Mouse (Mus musculus): ENCODE data around the gene Hoxb1. TPM values are rescaled to one million over a fixed set of nuclear protein-coding genes. Genes with fewer than 3 reads are reported as not detected.
A peak's percentile ranks its signal among the peaks of the same experiment; 100 is the strongest.

The Hoxb1 gene
- total and polyA plus RNA-seq, 2 experiments from 2014 or later = not detected

- no peak overlapping the region for H3K9ac ChIP-seq (replicated peaks; ENCODE audit: low read depth, low read length)
- H3K4me2 ChIP-seq (ENCODE audit: low read depth, low read length) = no peak overlapping the region
- no peaks in the 10 kb centered on the region for H3K9me3 ChIP-seq (replicated peaks; ENCODE audit: control insufficient read depth, low read length)
- H3K4me1 ChIP-seq (ENCODE audit: control insufficient read depth, insufficient read depth) = no peaks in the 10 kb centered on the region
- peaks cover 98% of the 10 kb centered on the region for H3K27me3 ChIP-seq (ENCODE audit: control insufficient read depth, insufficient read depth, low read length)
- ATAC-seq (ENCODE audit: insufficient read depth, low read depth) (no peak), DNase-seq (ENCODE audit: low spot score) (no peak)
- no peak overlapping the region for H3K27ac ChIP-seq (ENCODE audit: low read depth)
- no peaks in the 10 kb centered on the region for H3K36me3 ChIP-seq (replicated peaks; ENCODE audit: control insufficient read depth, insufficient read depth, low read length)
- TF ChIP-seq CTCF (IDR thresholded peaks at IDR 0.05; ENCODE audit: low read depth) (no peak), EP300 (IDR thresholded peaks at IDR 0.05; ENCODE audit: low read depth) (no peak)
- H3K4me3 ChIP-seq (ENCODE audit: low read depth, low read length) = no peak overlapping the region
- 71% methylated on average over 3 of the region's 3 CpGs for WGBS
Measured at GRCm38 (mm10) chr11:96348988-96349387, 16.6 kb upstream of the Hoxb1 start.

- TF ChIP-seq CTCF (IDR thresholded peaks at IDR 0.05; ENCODE audit: low read depth) (no peak), EP300 (IDR thresholded peaks at IDR 0.05; ENCODE audit: low read depth) (no peak)
- Histone ChIP-seq H3K27me3 (ENCODE audit: control insufficient read depth, insufficient read depth, low read length) (peaks cover 98% of the 10 kb centered on the region), H3K4me3 (ENCODE audit: low read depth, low read length) (no peak overlapping the region), H3K9ac (replicated peaks; ENCODE audit: low read depth, low read length) (no peak overlapping the region), H3K4me1 (ENCODE audit: control insufficient read depth, insufficient read depth) (no peaks in the 10 kb centered on the region), H3K4me2 (ENCODE audit: low read depth, low read length) (no peak overlapping the region), H3K36me3 (replicated peaks; ENCODE audit: control insufficient read depth, insufficient read depth, low read length) (no peaks in the 10 kb centered on the region), H3K27ac (ENCODE audit: low read depth) (no peak overlapping the region), H3K9me3 (replicated peaks; ENCODE audit: control insufficient read depth, low read length) (no peaks in the 10 kb centered on the region)
- DNase-seq (ENCODE audit: low spot score) = no peak
- no peak for ATAC-seq (ENCODE audit: insufficient read depth, low read depth)
- 33% methylated on average over 14 of the region's 14 CpGs for WGBS
Measured at GRCm38 (mm10) chr11:96349491-96350340, 15.8 kb upstream of the Hoxb1 start.

GRCm38 (mm10) chr11:96350341-96350624, 15.3 kb upstream of the Hoxb1 start, which contains the start of gene Hoxb2:
TSS of gene Hoxb2 (plus strand) at chr11:96350525.
- Histone ChIP-seq H3K4me3 (ENCODE audit: low read depth, low read length) (no peak within 1 kb of the TSS), H3K36me3 (replicated peaks; ENCODE audit: control insufficient read depth, insufficient read depth, low read length) (no peaks in the 10 kb centered on the region), H3K4me2 (ENCODE audit: low read depth, low read length) (peak within 1 kb of the TSS; percentile 49; the same call in 1 of the 2 replicates), H3K27me3 (ENCODE audit: control insufficient read depth, insufficient read depth, low read length) (peaks cover 98% of the 10 kb centered on the region), H3K9me3 (replicated peaks; ENCODE audit: control insufficient read depth, low read length) (no peaks in the 10 kb centered on the region), H3K9ac (replicated peaks; ENCODE audit: low read depth, low read length) (no peak within 1 kb of the TSS), H3K4me1 (ENCODE audit: control insufficient read depth, insufficient read depth) (no peaks in the 10 kb centered on the region), H3K27ac (ENCODE audit: low read depth) (no peak within 1 kb of the TSS)
- no peak for TF ChIP-seq EP300 (IDR thresholded peaks at IDR 0.05; ENCODE audit: low read depth)
- TF ChIP-seq CTCF (IDR thresholded peaks at IDR 0.05; ENCODE audit: low read depth) = no peak
- ATAC-seq (ENCODE audit: insufficient read depth, low read depth) (no peak), DNase-seq (ENCODE audit: low spot score) (no peak)
- WGBS = 50% methylated on average over 2 of the region's 2 CpGs

GRCm38 (mm10) chr11:96350791-96351190, 14.8 kb upstream of the Hoxb1 start:
- H3K27ac ChIP-seq (ENCODE audit: low read depth) = no peak overlapping the region
- WGBS = 78% methylated on average over 2 of the region's 2 CpGs
- no peaks in the 10 kb centered on the region for H3K9me3 ChIP-seq (replicated peaks; ENCODE audit: control insufficient read depth, low read length)
- H3K4me1 ChIP-seq (ENCODE audit: control insufficient read depth, insufficient read depth) = no peaks in the 10 kb centered on the region
- no peak for DNase-seq (ENCODE audit: low spot score)
- no peak overlapping the region for H3K4me2 ChIP-seq (ENCODE audit: low read depth, low read length)
- ATAC-seq (ENCODE audit: insufficient read depth, low read depth) = no peak
- no peak overlapping the region for H3K9ac ChIP-seq (replicated peaks; ENCODE audit: low read depth, low read length)
- H3K27me3 ChIP-seq (ENCODE audit: control insufficient read depth, insufficient read depth, low read length) = peaks cover 96% of the 10 kb centered on the region
- TF ChIP-seq CTCF (IDR thresholded peaks at IDR 0.05; ENCODE audit: low read depth) = no peak
- TF ChIP-seq EP300 (IDR thresholded peaks at IDR 0.05; ENCODE audit: low read depth) = no peak
- no peak overlapping the region for H3K4me3 ChIP-seq (ENCODE audit: low read depth, low read length)
- no peaks in the 10 kb centered on the region for H3K36me3 ChIP-seq (replicated peaks; ENCODE audit: control insufficient read depth, insufficient read depth, low read length)

DNA sequence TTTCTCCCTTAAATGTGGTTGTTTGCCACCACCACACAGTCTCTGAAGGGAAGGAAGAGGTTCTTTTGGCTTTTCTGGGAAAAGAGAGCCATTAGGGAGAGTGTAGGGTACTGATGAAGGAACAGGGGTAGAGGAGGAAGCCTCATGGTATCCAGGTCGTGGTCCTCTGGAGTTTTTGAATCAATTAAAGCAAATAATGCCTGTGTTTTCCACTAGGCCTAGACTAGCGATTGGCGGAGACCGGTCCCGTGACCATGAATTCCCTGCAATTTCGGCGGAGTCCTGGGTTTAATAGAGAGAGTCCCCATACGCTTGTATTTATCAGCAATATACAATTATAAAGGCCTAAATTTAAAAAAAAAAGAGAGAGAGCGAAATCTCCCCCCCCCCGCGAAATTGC, 14.2 kb upstream of the Hoxb1 start:
- Histone ChIP-seq H3K9ac (replicated peaks; ENCODE audit: low read depth, low read length) (no peak overlapping the region), H3K4me3 (ENCODE audit: low read depth, low read length) (peak overlapping the region; percentile 46), H3K4me1 (ENCODE audit: control insufficient read depth, insufficient read depth) (no peaks in the 10 kb centered on the region), H3K4me2 (ENCODE audit: low read depth, low read length) (peak overlapping the region; percentile 49), H3K9me3 (replicated peaks; ENCODE audit: control insufficient read depth, low read length) (no peaks in the 10 kb centered on the region), H3K27me3 (ENCODE audit: control insufficient read depth, insufficient read depth, low read length) (peaks cover 96% of the 10 kb centered on the region), H3K36me3 (replicated peaks; ENCODE audit: control insufficient read depth, insufficient read depth, low read length) (no peaks in the 10 kb centered on the region), H3K27ac (ENCODE audit: low read depth) (peak overlapping the region; percentile 62; the same call in 1 of the 2 replicates)
- no peak for DNase-seq (ENCODE audit: low spot score)
- ATAC-seq (ENCODE audit: insufficient read depth, low read depth) = no peak
- TF ChIP-seq CTCF (IDR thresholded peaks at IDR 0.05; ENCODE audit: low read depth) = no peak
- no peak for TF ChIP-seq EP300 (IDR thresholded peaks at IDR 0.05; ENCODE audit: low read depth)
- WGBS = 26% methylated on average over 11 of the region's 11 CpGs

Data from heart, postnatal 0 days (tissue).